Mouse (Mus musculus) cerebellum, adult 11 months (tissue): ENCODE measurements around the gene Xpnpep2.

Experiments used
- DNase-seq: peaks from one replicate; pipeline ENCODE4 v3.0.0; 2022

Xpnpep2 gene

GRCm38 (mm10) chrX:48126903-48127476 is 18.5 kb downstream of the Xpnpep2 start:
- DNase-seq = no peak

- DNase-seq = no peak
These were observed 19.1 kb downstream of the Xpnpep2 start for GRCm38 (mm10) chrX:48127502-48128218.

GRCm38 (mm10) chrX:48129167-48129566 is 20.6 kb downstream of the Xpnpep2 start:
- DNase-seq = no peak

GRCm38 (mm10) chrX:48136935-48137334 is 28.4 kb downstream of the Xpnpep2 start:
- no peak for DNase-seq

DNA sequence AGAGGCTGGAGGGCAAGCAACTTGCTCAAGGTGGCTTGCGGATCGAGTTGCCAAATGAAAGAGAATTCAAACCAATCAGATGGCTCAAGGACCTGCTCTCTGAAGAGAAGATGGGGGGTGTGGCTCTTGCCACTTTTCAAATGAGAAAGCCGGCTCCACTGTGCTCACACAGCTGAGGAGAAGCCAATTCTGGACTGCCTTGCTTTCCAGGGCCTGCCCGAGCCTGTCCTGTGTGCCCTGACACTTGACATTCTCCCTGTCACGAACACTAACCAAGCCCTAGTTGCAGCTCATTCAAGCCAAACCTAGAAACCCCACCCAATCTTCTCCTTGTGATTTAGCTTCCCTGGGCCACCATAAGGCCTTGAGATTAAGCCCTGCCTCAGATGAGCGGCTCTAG is 29.5 kb downstream of the Xpnpep2 start:
- DNase-seq = no peak

GRCm38 (mm10) chrX:48138539-48139275 is 30.2 kb downstream of the Xpnpep2 start:
- no peak for DNase-seq

GRCm38 (mm10) chrX:48139368-48140285 is 31.1 kb downstream of the Xpnpep2 start:
- no peak for DNase-seq

GRCm38 (mm10) chrX:48140286-48140877 is 31.9 kb downstream of the Xpnpep2 start:
- no peak for DNase-seq

DNA sequence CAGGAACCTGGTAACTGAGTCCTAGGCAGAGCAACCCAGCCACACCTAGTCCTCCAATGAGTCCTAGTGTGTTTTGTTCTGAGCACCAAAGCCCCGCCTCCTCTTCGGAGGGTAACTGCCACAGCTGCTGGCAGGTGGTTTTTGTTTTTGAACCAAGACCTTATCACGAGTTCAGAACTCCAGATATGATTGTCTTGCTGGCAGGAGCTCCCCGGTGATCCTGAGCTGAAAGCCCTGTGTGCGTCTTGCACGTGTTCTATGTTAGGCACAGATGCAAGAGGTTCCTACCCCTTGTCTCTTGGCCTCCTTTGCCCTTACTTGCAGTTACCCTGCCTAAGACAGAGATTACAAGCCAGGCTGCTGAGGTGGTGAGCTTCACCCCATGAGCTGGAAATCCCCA is 33.0 kb downstream of the Xpnpep2 start:
- no peak for DNase-seq

DNA sequence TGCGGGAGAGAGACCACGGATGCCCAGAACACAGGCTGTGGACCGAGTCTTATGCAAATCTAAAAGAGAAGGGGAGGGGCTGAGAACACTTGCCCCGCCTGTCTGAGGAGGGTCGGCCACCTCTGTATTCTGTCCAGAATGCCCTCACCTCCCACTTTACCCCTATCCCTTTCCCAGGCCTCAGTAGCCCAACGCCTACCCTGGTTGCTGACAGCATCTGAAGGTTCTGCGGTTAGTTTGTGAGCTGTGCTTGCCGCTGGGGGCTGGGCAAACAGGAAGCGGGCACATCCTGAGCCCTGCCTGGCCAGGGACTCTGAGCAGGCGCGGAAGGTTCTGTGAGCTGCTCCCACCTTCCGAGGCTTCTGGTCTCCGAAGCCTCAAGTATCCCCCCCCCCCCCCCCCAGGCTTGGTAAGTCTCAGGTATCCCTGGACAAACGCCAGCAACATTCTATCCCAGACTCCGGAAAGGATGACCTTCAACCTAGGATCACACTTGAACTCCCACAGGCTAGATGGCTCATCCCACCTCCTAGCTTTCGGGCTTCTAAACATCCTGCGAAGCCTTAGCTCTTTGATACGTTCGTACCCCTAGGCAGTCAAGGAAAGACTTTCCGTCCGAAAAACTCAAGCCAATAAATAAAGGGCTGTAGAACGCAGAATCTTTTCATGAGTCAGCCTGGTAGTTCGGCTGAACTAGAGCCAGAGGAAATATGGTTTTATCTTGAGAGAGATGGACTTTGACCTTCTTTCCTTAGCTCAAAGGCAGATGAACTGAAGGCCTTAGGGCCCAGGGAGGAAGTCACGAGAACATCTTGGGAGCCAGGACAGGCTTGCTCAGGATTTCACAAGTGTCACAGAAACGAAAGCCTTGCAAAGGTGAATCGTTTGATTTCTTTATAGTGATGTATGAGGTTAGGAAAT is 35.1 kb downstream of the Xpnpep2 start:
- no peak for DNase-seq

DNA sequence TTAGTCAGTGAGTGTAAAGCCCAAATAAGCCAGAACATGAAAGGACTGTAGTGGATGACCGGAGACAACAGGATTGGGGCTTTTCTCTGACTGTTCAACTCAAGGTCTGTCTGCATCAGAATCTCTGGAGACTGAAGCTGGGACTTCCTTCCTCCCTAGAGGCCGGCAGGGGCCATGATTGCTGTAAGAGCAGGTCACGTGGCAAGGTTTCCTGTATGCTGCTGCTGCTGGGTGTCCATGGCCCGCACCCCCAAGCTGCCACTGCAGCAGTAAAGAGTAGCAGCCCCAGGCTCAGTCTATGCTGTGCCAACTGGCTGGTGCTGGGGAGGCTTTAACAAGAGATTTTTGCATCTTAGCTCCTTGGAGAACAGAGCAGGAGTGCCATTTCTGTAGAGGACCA is 37.7 kb downstream of the Xpnpep2 start, which contains the start of gene Sash3:
TSS of gene Sash3 (plus strand) at position 175 of the 400 bp plus-strand sequence.
- DNase-seq = no peak

DNA sequence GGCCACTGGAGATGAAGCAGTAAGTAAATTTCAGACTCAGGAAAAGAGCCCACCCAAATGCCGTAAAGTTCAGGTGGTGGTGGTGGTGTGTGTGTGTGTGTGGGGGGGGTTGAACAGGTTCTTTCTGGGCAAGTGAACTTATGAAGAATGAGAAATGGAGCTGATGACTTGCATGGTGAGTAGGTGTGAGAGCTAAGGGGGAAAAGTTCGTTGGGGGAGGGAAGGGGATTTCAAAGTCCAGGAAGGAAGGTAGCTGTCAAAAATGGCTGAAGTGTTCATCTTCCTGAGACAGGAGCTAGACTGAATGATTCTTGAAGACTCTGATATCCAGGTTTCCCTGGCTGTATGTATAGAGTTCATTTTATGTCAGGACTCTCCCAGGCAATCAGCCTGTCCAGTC is 38.7 kb downstream of the Xpnpep2 start:
- no peak for DNase-seq

DNA sequence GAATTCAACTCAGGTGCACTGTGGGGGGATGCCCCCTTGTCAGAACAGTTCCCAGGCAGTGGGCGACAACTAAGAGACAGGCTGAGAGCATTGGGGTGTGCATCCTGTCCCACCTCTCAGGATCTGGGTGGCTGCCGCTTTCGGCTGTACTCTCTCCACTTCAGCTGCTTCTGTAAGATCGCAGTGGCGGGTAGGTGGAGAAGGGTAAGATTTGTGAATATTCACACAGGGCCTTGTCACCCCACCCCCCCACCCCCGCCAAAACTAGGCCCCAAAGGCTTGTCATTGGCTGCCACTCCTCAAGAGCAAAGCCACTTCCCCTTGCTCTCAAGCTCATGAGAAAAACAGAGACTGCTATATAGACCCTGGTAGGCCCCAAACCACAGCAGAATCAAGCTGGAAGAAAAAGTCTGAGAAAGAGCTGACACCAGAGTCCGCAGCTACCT is 39.2 kb downstream of the Xpnpep2 start:
- no peak for DNase-seq

DNA sequence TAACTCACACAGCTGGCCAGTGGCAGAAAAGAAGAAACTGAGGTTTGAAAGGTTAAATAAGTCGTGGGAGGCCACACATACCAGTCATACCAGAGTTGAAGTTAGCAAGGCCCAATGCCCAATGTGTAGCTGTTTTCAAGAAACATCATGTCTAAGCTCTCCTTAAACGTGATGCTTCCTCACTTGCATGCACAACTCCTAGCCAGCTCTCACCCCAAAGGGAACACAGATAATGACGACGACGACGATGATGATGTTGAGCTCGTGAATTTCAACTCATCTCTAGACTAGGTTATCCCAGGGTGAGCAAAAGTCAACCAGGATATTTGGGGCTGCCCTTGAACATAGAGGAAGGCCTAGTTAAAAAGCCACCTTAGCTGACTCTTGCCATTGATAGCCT is 43.6 kb downstream of the Xpnpep2 start:
- no peak for DNase-seq

GRCm38 (mm10) chrX:48153414-48153813 is 44.9 kb downstream of the Xpnpep2 start:
- DNase-seq = no peak

GRCm38 (mm10) chrX:48153949-48154348 is 45.4 kb downstream of the Xpnpep2 start:
- no peak for DNase-seq

DNA sequence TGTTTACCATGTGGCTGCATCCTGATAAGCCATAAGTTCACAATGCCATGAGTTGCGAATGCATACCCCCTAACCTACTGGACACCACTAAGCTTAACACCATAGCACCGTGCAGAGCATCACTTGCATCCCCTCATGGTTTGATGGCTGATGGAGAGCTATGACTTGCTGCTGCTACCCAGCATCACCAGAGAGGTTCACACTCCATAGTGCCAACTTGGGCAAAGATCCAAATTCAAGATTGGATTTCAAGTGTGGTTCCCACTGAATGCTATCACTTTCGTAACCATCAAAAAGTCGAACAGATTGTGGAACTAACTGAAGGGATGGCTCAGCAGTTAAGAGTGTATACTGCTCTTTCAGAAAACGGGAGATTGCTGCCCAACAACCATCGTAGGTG is 47.0 kb downstream of the Xpnpep2 start:
- DNase-seq = no peak

DNA sequence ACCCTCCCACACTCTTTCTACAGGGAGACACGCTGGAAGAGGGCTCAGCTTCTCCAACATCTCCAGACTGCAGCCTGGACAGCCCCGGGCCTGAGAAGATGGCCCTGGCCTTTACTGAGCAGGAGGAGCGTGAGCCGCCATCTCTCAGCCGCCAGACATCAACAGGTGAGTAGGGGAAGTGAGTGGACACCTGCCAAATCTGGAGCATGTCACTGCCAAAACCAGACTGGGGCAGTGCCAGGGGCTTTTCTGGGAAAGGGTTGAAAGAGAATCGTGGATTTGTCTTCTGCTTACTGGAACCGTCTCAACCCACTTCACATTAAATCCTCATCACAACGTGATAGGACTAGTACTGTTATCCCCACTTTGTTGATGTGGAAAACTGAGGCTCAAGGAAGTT is 48.9 kb downstream of the Xpnpep2 start:
- DNase-seq = no peak

GRCm38 (mm10) chrX:48158229-48158919 is 49.8 kb downstream of the Xpnpep2 start:
- DNase-seq = no peak

- no peak for DNase-seq
These were observed 61.4 kb downstream of the Xpnpep2 start for GRCm38 (mm10) chrX:48169892-48170291.

- DNase-seq = no peak
These were observed 61.8 kb downstream of the Xpnpep2 start for GRCm38 (mm10) chrX:48170368-48170767.
